14 mouse cellular contexts compared by ENCODE assay signal in genomic region chr10:70806786-70807385, GRCm38 (mm10).
DNase-seq lines count a peak whose midpoint lies in the region; ATAC-seq lines count a peak whose summit lies in the region.
"Had no signal": no experiment of that assay in that cellular context is flagged by ENCODE, and none has a peak within 500 bp of the region (broad histone marks: within the 10 kb centered on the region; RNA-seq: fewer than 3 reads in every experiment).

No protein-coding gene starts in this region.

- no peaks in the 10 kb centered on the region for H3K4me1 ChIP-seq in midbrain, embryonic 14.5 days (ENCODE audit: control insufficient read depth, insufficient read depth, low read length)
- no peaks in the 10 kb centered on the region for H3K4me1 ChIP-seq in midbrain, embryonic 16.5 days (ENCODE audit: control insufficient read depth, insufficient read depth, low read length)
- no peaks in the 10 kb centered on the region for H3K4me1 ChIP-seq in forebrain, embryonic 16.5 days (replicated peaks; ENCODE audit: control insufficient read depth, insufficient read depth, low read length)
- no peaks in the 10 kb centered on the region for H3K4me1 ChIP-seq in kidney, embryonic 15.5 days
- H3K4me1 ChIP-seq: heart, embryonic 15.5 days; limb, embryonic 13.5 days; lung, embryonic 15.5 days; midbrain, embryonic 13.5 days had no signal

- H3K9me3 ChIP-seq in midbrain, embryonic 14.5 days (ENCODE audit: control insufficient read depth, low read length) = no peaks in the 10 kb centered on the region
- H3K9me3 ChIP-seq in midbrain, embryonic 16.5 days (replicated peaks; ENCODE audit: control insufficient read depth, low read length, poor library complexity, severe bottlenecking) = no peaks in the 10 kb centered on the region
- H3K9me3 ChIP-seq in forebrain, embryonic 16.5 days (ENCODE audit: control insufficient read depth, low read length) = no peaks in the 10 kb centered on the region
- H3K9me3 ChIP-seq in kidney, embryonic 15.5 days (replicated peaks) = no peaks in the 10 kb centered on the region
- H3K9me3 ChIP-seq: heart, embryonic 15.5 days; limb, embryonic 13.5 days; lung, embryonic 15.5 days; midbrain, embryonic 13.5 days had no signal

- no peaks in the 10 kb centered on the region for H3K27me3 ChIP-seq in midbrain, embryonic 14.5 days (ENCODE audit: control insufficient read depth, insufficient read depth, low read length)
- H3K27me3 ChIP-seq in midbrain, embryonic 16.5 days (ENCODE audit: control insufficient read depth, insufficient read depth, low read depth, low read length) = no peaks in the 10 kb centered on the region
- H3K27me3 ChIP-seq in forebrain, embryonic 16.5 days (replicated peaks; ENCODE audit: control insufficient read depth, insufficient read depth, low read length) = no peaks in the 10 kb centered on the region
- no peaks in the 10 kb centered on the region for H3K27me3 ChIP-seq in kidney, embryonic 15.5 days
- H3K27me3 ChIP-seq: heart, embryonic 15.5 days; limb, embryonic 13.5 days; lung, embryonic 15.5 days; midbrain, embryonic 13.5 days had no signal

- DNase-seq in adrenal gland, adult 8-10 months = peak; percentile 9
- DNase-seq in adrenal gland, postnatal 10 days = no peak
- DNase-seq in midbrain, embryonic 14.5 days = peak; percentile 11
- DNase-seq in left cerebral cortex, postnatal 14 days (ENCODE audit: low spot score in 2 of 2) = peak; percentile 38 to 44
- no peak for DNase-seq in heart, adult 18-20 months
- DNase-seq: kidney, adult 2 months had no signal

- no peak overlapping the region for H3K4me3 ChIP-seq in midbrain, embryonic 14.5 days (replicated peaks; ENCODE audit: low read depth, low read length)
- no peak overlapping the region for H3K4me3 ChIP-seq in midbrain, embryonic 16.5 days (ENCODE audit: low read depth, low read length)
- H3K4me3 ChIP-seq in forebrain, embryonic 16.5 days (replicated peaks; ENCODE audit: low read length) = no peak overlapping the region
- H3K4me3 ChIP-seq in kidney, embryonic 15.5 days (replicated peaks) = no peak overlapping the region
- H3K4me3 ChIP-seq: heart, embryonic 15.5 days; limb, embryonic 13.5 days; lung, embryonic 15.5 days; midbrain, embryonic 13.5 days had no signal

- 38% methylated on average over 9 of the region's 9 CpGs for WGBS in midbrain, embryonic 14.5 days
- WGBS in midbrain, embryonic 16.5 days = 40% methylated on average over 9 of the region's 9 CpGs
- 36% methylated on average over 9 of the region's 9 CpGs for WGBS in forebrain, embryonic 16.5 days
- WGBS in kidney, embryonic 15.5 days = 56% methylated on average over 9 of the region's 9 CpGs

- no peak for ATAC-seq in midbrain, embryonic 14.5 days (ENCODE audit: low FRiP score, low TSS enrichment)
- ATAC-seq in midbrain, embryonic 16.5 days = no peak
- peak; percentile 49 for ATAC-seq in forebrain, embryonic 16.5 days
- no peak for ATAC-seq in kidney, embryonic 15.5 days (replicated peaks; ENCODE audit: low FRiP score)
- ATAC-seq: midbrain, embryonic 13.5 days had no signal

- no peaks in the 10 kb centered on the region for H3K36me3 ChIP-seq in midbrain, embryonic 14.5 days (ENCODE audit: control insufficient read depth, insufficient read depth, low read length)
- H3K36me3 ChIP-seq in midbrain, embryonic 16.5 days (ENCODE audit: control insufficient read depth, insufficient read depth, low read length) = no peaks in the 10 kb centered on the region
- no peaks in the 10 kb centered on the region for H3K36me3 ChIP-seq in forebrain, embryonic 16.5 days (ENCODE audit: control insufficient read depth, insufficient read depth)
- H3K36me3 ChIP-seq in kidney, embryonic 15.5 days = no peaks in the 10 kb centered on the region
- H3K36me3 ChIP-seq: G1E; heart, embryonic 15.5 days; limb, embryonic 13.5 days; lung, embryonic 15.5 days; midbrain, embryonic 13.5 days had no signal

- intact Hi-C loops in left cerebral cortex, postnatal 14 days (cut with DNase I) = no loop called here

- H3K4me2 ChIP-seq in midbrain, embryonic 14.5 days (ENCODE audit: low read length) = no peak overlapping the region
- no peak overlapping the region for H3K4me2 ChIP-seq in midbrain, embryonic 16.5 days (ENCODE audit: low read length)
- H3K4me2 ChIP-seq in forebrain, embryonic 16.5 days (ENCODE audit: low read length) = no peak overlapping the region
- no peak overlapping the region for H3K4me2 ChIP-seq in kidney, embryonic 15.5 days
- H3K4me2 ChIP-seq: heart, embryonic 15.5 days; limb, embryonic 13.5 days; lung, embryonic 15.5 days; midbrain, embryonic 13.5 days had no signal

- no peak overlapping the region for H3K9ac ChIP-seq in midbrain, embryonic 14.5 days (replicated peaks; ENCODE audit: low read length)
- no peak overlapping the region for H3K9ac ChIP-seq in midbrain, embryonic 16.5 days (ENCODE audit: low read depth, low read length)
- H3K9ac ChIP-seq in forebrain, embryonic 16.5 days (replicated peaks; ENCODE audit: low read depth, low read length) = no peak overlapping the region
- no peak overlapping the region for H3K9ac ChIP-seq in kidney, embryonic 15.5 days
- H3K9ac ChIP-seq: heart, embryonic 15.5 days; limb, embryonic 13.5 days; lung, embryonic 15.5 days; midbrain, embryonic 13.5 days had no signal

- H3K27ac ChIP-seq in midbrain, embryonic 14.5 days (replicated peaks; ENCODE audit: low read depth, low read length) = no peak overlapping the region
- H3K27ac ChIP-seq in midbrain, embryonic 16.5 days (ENCODE audit: low read length) = no peak overlapping the region
- no peak overlapping the region for H3K27ac ChIP-seq in forebrain, embryonic 16.5 days (ENCODE audit: low read length)
- no peak overlapping the region for H3K27ac ChIP-seq in kidney, embryonic 15.5 days
- H3K27ac ChIP-seq: heart, embryonic 15.5 days; limb, embryonic 13.5 days; lung, embryonic 15.5 days; midbrain, embryonic 13.5 days had no signal

Comparison
In these comparisons a context has a peak if more than half of its experiments do, and no peak if none do; other contexts are left out.
1. DNase-seq: peak in adrenal gland, adult 8-10 months (single experiment), midbrain, embryonic 14.5 days (single experiment) and left cerebral cortex, postnatal 14 days (2 of 2); none in adrenal gland, postnatal 10 days (single experiment) and heart, adult 18-20 months (0 of 2).